Mouse (Mus musculus): Measurements from ENCODE around the gene B3gnt2.

GRCm38 (mm10) chr11:22871628-22872306 lies 11.0 kb upstream of the B3gnt2 start:
- no peak for TF ChIP-seq CTCF (IDR thresholded peaks at IDR 0.05; ENCODE audit: borderline replicate concordance, control insufficient read depth, extremely low read depth, insufficient read depth, low read length, poor library complexity)
- no peak for TF ChIP-seq POLR2A (IDR thresholded peaks at IDR 0.05; ENCODE audit: control insufficient read depth, extremely low read depth, insufficient read depth, low read length, poor library complexity)

Data from thymus, adult 2 months (tissue).